Mouse (Mus musculus): Measurements from ENCODE around the gene Pla2g4b. TPM values are rescaled to one million over a fixed set of nuclear protein-coding genes. Genes with fewer than 3 reads are reported as not detected.

Gene Pla2g4b
- polyA plus RNA-seq, 1 experiment, result 0.56 TPM

DNA sequence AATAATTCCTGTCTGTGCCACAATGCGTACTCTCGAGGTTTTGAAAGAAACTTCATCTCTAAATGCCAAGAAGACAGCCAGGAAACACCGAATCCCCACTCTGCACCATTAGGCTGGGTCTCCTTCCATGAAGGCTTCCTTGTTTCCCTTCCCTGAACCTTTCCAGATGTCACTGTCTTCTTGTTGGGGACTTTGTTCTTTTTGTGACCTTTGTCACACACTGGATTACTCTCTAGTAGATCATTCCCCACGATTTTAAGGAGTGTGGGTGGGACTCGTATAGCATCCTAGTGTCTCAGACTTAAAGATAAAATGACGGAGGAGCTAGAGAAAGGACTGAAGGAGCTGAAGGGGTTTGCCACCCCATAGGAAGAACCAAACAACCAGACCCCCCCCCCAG, 42.3 kb upstream of the Pla2g4b start:
- no peaks in the 10 kb centered on the region for H3K27me3 ChIP-seq (ENCODE audit: control insufficient read depth, insufficient read depth, insufficient read length)
- no peak overlapping the region for H3ac ChIP-seq (ENCODE audit: control insufficient read depth, insufficient read length, low read depth)
- H3K36me3 ChIP-seq (ENCODE audit: control insufficient read depth, insufficient read depth), result no peaks in the 10 kb centered on the region
- TF ChIP-seq CEBPB (IDR thresholded peaks at IDR 0.05; ENCODE audit: low read depth), result no peak
- TF ChIP-seq MYOD1 (IDR thresholded peaks at IDR 0.05; ENCODE audit: control insufficient read depth, insufficient read length, low read depth), result no peak
- no peak for TF ChIP-seq CTCF (IDR thresholded peaks at IDR 0.05; ENCODE audit: control insufficient read depth, insufficient read depth, insufficient read length)
- no peak for TF ChIP-seq MYOG (IDR thresholded peaks at IDR 0.05; ENCODE audit: control insufficient read depth, extremely low read depth, insufficient read length)
- no peak for TF ChIP-seq FOSL1 (IDR thresholded peaks at IDR 0.05; ENCODE audit: insufficient read depth, low read length, poor library complexity, severe bottlenecking)
- TF ChIP-seq USF1 (IDR thresholded peaks at IDR 0.05; ENCODE audit: low read depth), result no peak
- no peak for TF ChIP-seq MAX (IDR thresholded peaks at IDR 0.05)
- no peak overlapping the region for H3K4me3 ChIP-seq (ENCODE audit: insufficient read depth, poor library complexity, severe bottlenecking)
- no peaks in the 10 kb centered on the region for H3K79me3 ChIP-seq (ENCODE audit: low read depth)
- H3K79me2 ChIP-seq (ENCODE audit: control insufficient read depth, insufficient read depth), result no peaks in the 10 kb centered on the region

DNA sequence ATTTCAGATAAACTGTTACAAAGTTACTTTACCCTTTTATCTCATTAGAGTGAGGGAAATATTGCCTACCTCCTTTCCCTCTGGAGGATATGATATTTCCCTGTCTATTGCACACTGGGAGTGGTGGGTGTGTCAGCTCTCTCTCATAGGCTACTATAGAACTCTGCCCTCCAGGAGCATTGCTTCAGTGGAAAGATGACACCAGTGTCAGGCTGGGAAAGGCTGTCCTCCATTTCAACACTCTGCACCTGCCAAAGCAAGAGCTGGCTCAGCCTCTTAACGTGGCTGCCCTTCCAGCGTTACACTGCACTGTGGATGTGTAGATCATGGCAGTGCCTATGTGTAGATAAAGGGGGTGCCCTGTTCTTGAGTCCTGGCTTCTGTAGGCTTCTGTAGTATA, 40.9 kb upstream of the Pla2g4b start:
- H3K27me3 ChIP-seq (ENCODE audit: control insufficient read depth, insufficient read depth, insufficient read length), result no peaks in the 10 kb centered on the region
- H3ac ChIP-seq (ENCODE audit: control insufficient read depth, insufficient read length, low read depth), result no peak overlapping the region
- TF ChIP-seq USF1 (IDR thresholded peaks at IDR 0.05; ENCODE audit: low read depth), result no peak
- no peak for TF ChIP-seq MYOG (IDR thresholded peaks at IDR 0.05; ENCODE audit: control insufficient read depth, extremely low read depth, insufficient read length)
- no peak for TF ChIP-seq CEBPB (IDR thresholded peaks at IDR 0.05; ENCODE audit: low read depth)
- TF ChIP-seq FOSL1 (IDR thresholded peaks at IDR 0.05; ENCODE audit: insufficient read depth, low read length, poor library complexity, severe bottlenecking), result no peak
- TF ChIP-seq MAX (IDR thresholded peaks at IDR 0.05), result no peak
- no peak for TF ChIP-seq MYOD1 (IDR thresholded peaks at IDR 0.05; ENCODE audit: control insufficient read depth, insufficient read length, low read depth)
- no peak for TF ChIP-seq CTCF (IDR thresholded peaks at IDR 0.05; ENCODE audit: control insufficient read depth, insufficient read depth, insufficient read length)

DNA sequence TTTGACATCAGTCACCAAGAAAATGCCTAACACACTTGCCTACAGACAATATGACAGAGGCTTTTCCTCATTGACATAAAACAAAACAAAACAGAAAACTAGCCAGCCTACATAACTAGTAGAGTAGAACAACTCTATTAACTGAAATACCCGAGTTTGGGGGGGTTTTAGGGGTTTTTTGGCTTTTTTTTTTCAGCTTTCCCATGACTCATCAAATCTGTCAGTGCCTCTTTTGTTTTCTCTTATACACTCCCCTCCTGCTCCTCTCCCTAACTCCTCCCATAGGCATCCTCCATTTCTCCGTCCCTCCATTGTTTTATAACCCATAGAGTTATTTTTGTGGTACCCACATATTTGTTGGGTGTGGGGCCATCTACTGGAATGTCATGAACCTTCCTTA, 39.7 kb upstream of the Pla2g4b start:
- Histone ChIP-seq H3K36me3 (ENCODE audit: control insufficient read depth, insufficient read depth) (no peaks in the 10 kb centered on the region), H3K79me3 (ENCODE audit: low read depth) (no peaks in the 10 kb centered on the region), H3ac (ENCODE audit: control insufficient read depth, insufficient read length, low read depth) (no peak overlapping the region), H3K27me3 (ENCODE audit: control insufficient read depth, insufficient read depth, insufficient read length) (no peaks in the 10 kb centered on the region), H3K79me2 (ENCODE audit: control insufficient read depth, insufficient read depth) (no peaks in the 10 kb centered on the region), H3K4me3 (ENCODE audit: insufficient read depth, poor library complexity, severe bottlenecking) (no peak overlapping the region)
- TF ChIP-seq CEBPB (IDR thresholded peaks at IDR 0.05; ENCODE audit: low read depth), result no peak

More for the DNA sequence above, 40.9 kb upstream of the Pla2g4b start:
- no peaks in the 10 kb centered on the region for H3K79me3 ChIP-seq (ENCODE audit: low read depth)
- no peaks in the 10 kb centered on the region for H3K36me3 ChIP-seq (ENCODE audit: control insufficient read depth, insufficient read depth)
- H3K4me3 ChIP-seq (ENCODE audit: insufficient read depth, poor library complexity, severe bottlenecking), result no peak overlapping the region
- no peaks in the 10 kb centered on the region for H3K79me2 ChIP-seq (ENCODE audit: control insufficient read depth, insufficient read depth)

DNA sequence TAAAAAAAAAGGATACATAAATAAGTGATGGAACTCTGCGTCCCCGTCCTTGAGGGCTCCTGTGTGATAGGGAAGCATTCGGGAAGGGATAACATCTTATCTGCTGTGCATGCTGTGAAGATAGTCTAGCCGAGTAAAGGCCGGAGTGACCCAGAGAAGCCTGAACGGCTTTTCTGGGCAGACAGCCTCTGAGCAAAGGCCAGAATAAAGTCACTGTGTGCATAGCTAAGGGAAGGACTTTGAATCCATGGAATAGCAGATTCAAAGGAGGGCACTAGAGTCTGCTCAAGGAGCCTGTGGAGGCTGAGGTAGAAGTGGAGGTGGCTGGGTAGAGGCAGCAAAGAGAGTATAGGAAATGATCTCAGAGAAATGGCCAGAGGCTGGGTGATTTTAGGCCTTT, 38.4 kb upstream of the Pla2g4b start:
- H3K4me3 ChIP-seq (ENCODE audit: insufficient read depth, poor library complexity, severe bottlenecking), result no peak overlapping the region
- no peaks in the 10 kb centered on the region for H3K79me2 ChIP-seq (ENCODE audit: control insufficient read depth, insufficient read depth)
- H3ac ChIP-seq (ENCODE audit: control insufficient read depth, insufficient read length, low read depth), result no peak overlapping the region
- no peak for TF ChIP-seq CTCF (IDR thresholded peaks at IDR 0.05; ENCODE audit: control insufficient read depth, insufficient read depth, insufficient read length)
- no peak for TF ChIP-seq USF1 (IDR thresholded peaks at IDR 0.05; ENCODE audit: low read depth)
- TF ChIP-seq MYOD1 (IDR thresholded peaks at IDR 0.05; ENCODE audit: control insufficient read depth, insufficient read length, low read depth), result no peak
- TF ChIP-seq MYOG (IDR thresholded peaks at IDR 0.05; ENCODE audit: control insufficient read depth, extremely low read depth, insufficient read length), result no peak
- TF ChIP-seq MAX (IDR thresholded peaks at IDR 0.05), result no peak
- TF ChIP-seq CEBPB (IDR thresholded peaks at IDR 0.05; ENCODE audit: low read depth), result no peak
- H3K79me3 ChIP-seq (ENCODE audit: low read depth), result no peaks in the 10 kb centered on the region
- H3K36me3 ChIP-seq (ENCODE audit: control insufficient read depth, insufficient read depth), result no peaks in the 10 kb centered on the region
- no peaks in the 10 kb centered on the region for H3K27me3 ChIP-seq (ENCODE audit: control insufficient read depth, insufficient read depth, insufficient read length)

DNA sequence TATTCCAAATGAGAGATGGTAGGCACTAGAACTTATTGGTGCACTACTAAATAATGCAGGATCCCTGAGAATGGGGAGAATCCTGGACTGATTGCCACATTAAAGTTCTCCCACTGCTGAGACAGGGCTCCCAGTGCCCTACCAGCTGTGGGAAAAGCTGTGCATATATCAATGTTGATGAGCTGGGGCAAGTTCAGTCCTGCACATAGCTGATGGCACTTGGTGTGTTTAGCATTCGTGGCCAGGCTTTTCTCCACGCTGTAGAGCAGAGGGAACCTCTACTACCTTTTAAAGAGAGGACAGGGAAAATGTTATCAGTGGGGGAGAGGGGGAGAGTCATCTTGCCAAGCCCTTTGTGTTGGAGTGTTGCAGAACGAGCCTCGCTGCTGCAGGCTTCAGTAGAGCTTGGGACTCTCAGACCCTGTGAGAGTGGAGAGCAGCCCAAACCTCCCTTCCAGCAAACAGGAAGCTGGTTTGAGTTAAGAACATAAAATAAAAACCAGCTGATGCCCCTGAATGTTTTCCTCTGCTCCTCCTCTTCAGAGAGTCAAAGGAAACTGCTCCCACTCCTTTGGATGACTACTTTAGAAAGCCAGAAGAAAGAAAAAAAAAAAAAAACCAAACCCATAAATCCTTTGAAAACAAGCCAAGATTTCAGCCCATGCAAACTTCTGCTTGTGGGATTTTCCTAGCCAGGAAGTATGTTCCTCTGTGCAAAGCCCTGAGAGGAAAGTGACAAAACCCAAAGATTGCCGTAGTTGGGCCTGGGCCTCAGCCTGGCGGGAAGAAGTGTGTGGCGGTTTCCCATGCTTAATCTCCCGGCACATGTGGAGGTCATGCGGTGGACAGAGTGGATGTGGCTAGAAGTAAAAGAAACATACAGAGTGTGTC, 37.6 kb upstream of the Pla2g4b start:
- H3K36me3 ChIP-seq (ENCODE audit: control insufficient read depth, insufficient read depth), result no peaks in the 10 kb centered on the region
- no peaks in the 10 kb centered on the region for H3K79me2 ChIP-seq (ENCODE audit: control insufficient read depth, insufficient read depth)
- TF ChIP-seq MYOD1 (IDR thresholded peaks at IDR 0.05; ENCODE audit: control insufficient read depth, insufficient read length, low read depth), result no peak
- TF ChIP-seq CTCF (IDR thresholded peaks at IDR 0.05; ENCODE audit: control insufficient read depth, insufficient read depth, insufficient read length), result no peak
- no peak for TF ChIP-seq USF1 (IDR thresholded peaks at IDR 0.05; ENCODE audit: low read depth)
- TF ChIP-seq CEBPB (IDR thresholded peaks at IDR 0.05; ENCODE audit: low read depth), result no peak
- TF ChIP-seq FOSL1 (IDR thresholded peaks at IDR 0.05; ENCODE audit: insufficient read depth, low read length, poor library complexity, severe bottlenecking), result no peak
- no peak for TF ChIP-seq MYOG (IDR thresholded peaks at IDR 0.05; ENCODE audit: control insufficient read depth, extremely low read depth, insufficient read length)
- no peak for TF ChIP-seq MAX (IDR thresholded peaks at IDR 0.05)
- H3ac ChIP-seq (ENCODE audit: control insufficient read depth, insufficient read length, low read depth), result no peak overlapping the region
- H3K27me3 ChIP-seq (ENCODE audit: control insufficient read depth, insufficient read depth, insufficient read length), result no peaks in the 10 kb centered on the region
- H3K79me3 ChIP-seq (ENCODE audit: low read depth), result no peaks in the 10 kb centered on the region
- H3K4me3 ChIP-seq (ENCODE audit: insufficient read depth, poor library complexity, severe bottlenecking), result no peak overlapping the region

DNA sequence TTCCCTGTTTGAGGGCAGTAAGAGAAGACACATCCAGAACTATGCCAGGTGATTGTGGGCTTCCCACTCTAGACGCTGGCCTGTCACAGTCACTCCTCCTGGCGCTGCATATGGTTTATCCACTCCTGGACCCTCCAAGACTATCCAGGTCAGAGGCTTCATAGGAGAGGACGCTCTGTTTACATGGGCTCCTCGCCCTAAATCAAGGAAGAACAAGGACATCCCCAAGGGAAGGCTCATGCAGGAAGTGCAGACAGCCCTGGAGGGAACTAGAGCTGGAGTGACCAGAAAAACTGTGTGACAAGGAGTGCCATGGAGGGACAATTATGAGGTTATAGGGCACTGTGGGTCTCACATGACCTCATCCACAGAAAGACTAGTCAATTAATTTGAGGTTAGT, 35.9 kb upstream of the Pla2g4b start:
- Histone ChIP-seq H3K36me3 (ENCODE audit: control insufficient read depth, insufficient read depth) (no peaks in the 10 kb centered on the region), H3K4me3 (ENCODE audit: insufficient read depth, poor library complexity, severe bottlenecking) (no peak overlapping the region), H3ac (ENCODE audit: control insufficient read depth, insufficient read length, low read depth) (no peak overlapping the region), H3K79me2 (ENCODE audit: control insufficient read depth, insufficient read depth) (no peaks in the 10 kb centered on the region), H3K79me3 (ENCODE audit: low read depth) (no peaks in the 10 kb centered on the region), H3K27me3 (ENCODE audit: control insufficient read depth, insufficient read depth, insufficient read length) (no peaks in the 10 kb centered on the region)
- no peak for TF ChIP-seq FOSL1 (IDR thresholded peaks at IDR 0.05; ENCODE audit: insufficient read depth, low read length, poor library complexity, severe bottlenecking)
- TF ChIP-seq USF1 (IDR thresholded peaks at IDR 0.05; ENCODE audit: low read depth), result no peak
- no peak for TF ChIP-seq CTCF (IDR thresholded peaks at IDR 0.05; ENCODE audit: control insufficient read depth, insufficient read depth, insufficient read length)
- no peak for TF ChIP-seq MYOD1 (IDR thresholded peaks at IDR 0.05; ENCODE audit: control insufficient read depth, insufficient read length, low read depth)
- no peak for TF ChIP-seq CEBPB (IDR thresholded peaks at IDR 0.05; ENCODE audit: low read depth)
- no peak for TF ChIP-seq MYOG (IDR thresholded peaks at IDR 0.05; ENCODE audit: control insufficient read depth, extremely low read depth, insufficient read length)
- no peak for TF ChIP-seq MAX (IDR thresholded peaks at IDR 0.05)
